ENCODE assay signal across 19 mouse cellular contexts in genomic region chr13:101433162-101433561, GRCm38 (mm10).
"Had no signal": no experiment of that assay in that cellular context is flagged by ENCODE, and none has a peak within 500 bp of the region (broad histone marks: within the 10 kb centered on the region; RNA-seq: fewer than 3 reads in every experiment).

No protein-coding gene starts in this region.

- ATAC-seq: forebrain, embryonic 13.5 days; forebrain, embryonic 14.5 days; forebrain, embryonic 15.5 days; forebrain, embryonic 16.5 days; forebrain, postnatal 0 days had no signal

- DNase-seq: cerebellum, adult 8-10 months; cerebellum, adult 9-10 months; cerebellum, adult 9-11 months; cerebellum, postnatal 14 days; cerebellum, postnatal 25 days; cerebellum, postnatal 36 days; embryo, embryonic 11 days; forebrain, postnatal 0 days; gastrocnemius, adult 2 months; gastrocnemius, postnatal 10 days; gastrocnemius, postnatal 14 days; gastrocnemius, postnatal 25 days; gastrocnemius, postnatal 36 days; heart, adult 18-20 months; heart, adult 2 months had no signal
